Mouse (Mus musculus): Measurements from ENCODE around the gene Raet1e.
"Not testable (repeated sequence)": the region's sequence is repeated elsewhere in the genome, so short reads cannot be mapped to it uniquely, and the experiment has no call there.

Gene Raet1e

DNA sequence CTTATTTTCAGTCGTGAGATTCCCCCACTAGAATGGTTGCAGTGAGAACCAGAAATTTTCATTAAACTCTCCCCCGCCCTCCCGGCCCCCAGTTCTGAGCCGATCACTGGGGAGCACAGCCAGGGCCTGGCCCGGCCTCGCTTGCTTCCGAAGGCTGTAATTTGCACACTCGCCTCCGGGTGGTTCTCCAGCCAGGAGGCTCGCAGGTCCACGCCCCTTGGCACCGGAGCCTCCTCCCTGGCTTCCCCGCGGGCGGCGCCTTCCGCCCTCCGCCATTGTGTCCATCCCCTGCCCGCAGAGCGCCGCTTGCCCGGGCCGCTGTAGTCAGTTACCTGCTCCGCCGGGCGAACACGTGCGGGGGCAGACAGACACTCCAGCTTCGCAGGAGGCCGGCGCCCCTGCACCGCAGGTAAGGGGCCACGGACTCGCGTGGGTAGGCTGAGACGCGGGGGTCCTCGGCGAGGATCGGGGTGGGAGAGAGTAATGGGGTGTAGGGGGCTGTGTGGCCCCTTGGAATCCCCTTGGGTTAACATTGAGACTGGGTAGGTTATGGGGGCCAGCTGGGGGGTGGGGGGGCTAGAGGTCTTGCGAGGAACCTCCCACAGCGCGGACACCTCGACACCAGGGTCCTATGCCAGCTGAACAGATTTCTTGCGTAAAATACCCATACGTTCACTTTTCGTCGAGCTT lies at the start of gene Raet1e, which contains the start of gene H60b:
Raet1e (plus strand) TSS at position 260 of the 690 bp plus-strand sequence.
H60b (plus strand) TSS at position 277 of the 690 bp plus-strand sequence.
- not testable (repeated sequence) for DNase-seq

DNA sequence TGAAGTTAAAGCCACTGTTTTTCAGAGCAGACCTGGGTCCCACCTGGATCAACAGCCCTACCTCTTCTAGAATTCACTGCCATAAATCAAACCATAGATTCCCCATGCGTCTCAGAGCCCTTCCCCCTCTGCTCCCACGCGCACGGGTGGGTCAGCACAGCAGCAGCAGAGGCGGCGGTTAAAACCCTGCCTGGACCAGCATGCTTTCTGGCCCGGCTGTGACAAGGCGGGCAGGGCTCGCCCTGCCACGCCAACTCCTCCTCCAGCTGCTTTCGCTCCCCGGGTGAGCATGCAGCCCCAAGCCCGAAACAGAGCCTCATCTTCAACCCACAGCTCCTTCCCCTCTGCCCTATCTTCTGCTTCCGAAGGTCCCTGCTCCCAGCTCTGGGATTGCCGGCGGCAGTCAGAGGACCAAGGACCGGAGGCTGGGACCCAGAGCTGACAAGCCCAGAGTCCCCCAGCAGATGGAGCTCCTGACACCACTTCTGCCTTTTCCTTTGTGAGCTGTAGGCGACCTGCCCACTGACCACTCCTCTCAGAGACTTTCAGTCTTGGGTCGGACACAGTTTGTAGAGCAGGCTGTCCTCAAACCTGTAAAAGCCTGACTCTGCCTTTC lies 17.6 kb upstream of the Raet1e start:
- DNase-seq, result peak; percentile 17

DNA sequence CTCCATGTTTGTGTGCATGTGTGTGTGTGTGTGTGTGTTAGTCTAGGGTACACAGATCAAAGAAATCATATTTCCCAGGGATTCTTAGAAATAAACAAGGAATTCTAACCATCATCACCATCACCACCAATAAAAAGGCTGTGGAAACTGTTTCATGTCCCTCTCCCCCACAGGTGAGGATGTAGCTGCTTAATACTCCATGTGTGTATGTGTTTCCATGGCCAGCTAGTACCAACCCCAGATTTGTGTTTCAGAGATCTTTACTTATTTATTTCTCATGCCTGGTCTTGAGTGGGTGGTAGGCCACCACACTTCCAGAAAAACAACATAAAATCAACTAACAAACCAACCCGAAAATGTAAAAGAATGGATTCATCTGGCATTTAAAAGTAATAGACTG lies 16.2 kb upstream of the Raet1e start:
- DNase-seq, result not testable (repeated sequence)

DNA sequence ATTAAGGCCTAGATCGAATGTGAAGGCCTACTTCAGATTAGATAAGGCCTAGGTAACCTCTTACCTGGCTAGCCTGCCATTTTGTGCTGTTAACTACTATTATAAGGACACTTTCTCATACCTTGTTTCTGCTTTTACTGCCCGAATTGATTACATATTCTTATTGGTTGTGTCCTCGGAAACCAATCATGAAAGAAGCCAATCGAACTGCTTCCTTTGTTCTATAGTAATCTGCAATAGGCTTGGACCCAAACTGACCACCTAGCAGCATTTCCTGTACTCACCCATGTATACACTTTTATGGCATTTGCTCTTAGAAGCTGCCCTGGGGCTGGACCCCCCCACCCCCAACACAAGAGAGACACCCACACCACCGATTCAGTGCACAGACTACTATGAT lies 15.4 kb upstream of the Raet1e start:
- DNase-seq, result no peak

DNA sequence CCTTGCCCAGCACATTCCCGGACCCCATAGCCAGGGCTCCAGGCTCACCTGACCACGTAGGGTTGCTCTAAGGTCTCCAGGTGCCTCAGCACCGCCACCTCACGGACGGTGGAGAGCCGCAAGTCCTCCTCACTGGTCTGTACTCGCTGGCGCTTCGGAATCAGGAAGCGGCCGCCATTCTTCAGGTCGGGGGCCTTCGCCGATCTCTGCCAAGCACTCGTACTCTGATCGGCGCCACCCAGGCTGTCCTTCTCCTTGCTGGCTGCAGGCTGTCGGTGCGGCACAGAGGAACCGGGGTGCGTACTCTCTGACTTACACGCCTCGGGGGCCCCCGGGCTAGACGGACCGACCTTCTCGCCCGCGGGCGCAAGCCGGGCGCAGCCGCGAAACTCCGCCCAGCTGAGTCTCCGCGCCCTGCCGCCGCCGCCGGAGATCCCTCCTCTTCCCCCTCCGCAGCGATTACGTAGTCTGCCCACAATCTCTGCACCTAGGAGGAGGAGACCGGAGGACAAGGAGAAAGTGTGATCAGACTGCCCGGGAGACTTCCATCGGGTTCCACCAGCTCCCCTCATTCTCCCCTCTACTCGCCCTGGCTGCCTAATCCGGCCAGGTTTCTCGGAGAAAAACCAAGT lies 9.8 kb upstream of the Raet1e start:
- peak; percentile 20 for DNase-seq

DNA sequence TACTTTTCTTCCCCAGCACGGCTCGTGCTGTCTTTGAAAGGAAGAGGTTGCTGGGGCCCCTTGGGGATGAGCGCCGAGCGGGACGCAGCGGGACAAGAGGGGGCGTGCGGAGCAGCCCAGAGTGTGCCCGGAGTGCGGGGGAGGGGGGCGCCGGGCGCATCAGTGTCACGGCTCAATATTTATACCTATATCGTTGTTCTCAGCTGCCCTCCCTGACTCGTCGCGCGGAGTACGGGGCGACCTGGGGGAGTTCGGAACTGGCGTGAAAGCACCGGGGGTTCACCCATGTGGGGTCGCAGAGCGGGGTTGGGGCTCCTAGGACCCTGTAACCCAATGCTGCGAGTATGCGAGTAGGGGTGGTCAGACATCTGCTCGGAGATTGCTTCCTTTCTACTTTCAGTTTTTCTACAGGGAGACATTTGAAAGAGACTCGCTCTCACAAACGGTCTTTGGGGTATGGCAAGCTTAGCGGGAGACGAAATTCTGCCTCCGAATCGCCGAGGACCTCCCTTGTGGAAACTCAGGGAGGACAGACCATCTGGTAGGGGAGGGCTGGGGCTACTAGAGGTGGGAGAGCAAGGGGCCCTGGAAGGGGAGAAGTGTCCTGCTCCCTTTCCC lies 9.2 kb upstream of the Raet1e start, which contains the start of gene E030030I06Rik:
E030030I06Rik (minus strand) TSS at position 198 of the 618 bp plus-strand sequence.
- no peak for DNase-seq

DNA sequence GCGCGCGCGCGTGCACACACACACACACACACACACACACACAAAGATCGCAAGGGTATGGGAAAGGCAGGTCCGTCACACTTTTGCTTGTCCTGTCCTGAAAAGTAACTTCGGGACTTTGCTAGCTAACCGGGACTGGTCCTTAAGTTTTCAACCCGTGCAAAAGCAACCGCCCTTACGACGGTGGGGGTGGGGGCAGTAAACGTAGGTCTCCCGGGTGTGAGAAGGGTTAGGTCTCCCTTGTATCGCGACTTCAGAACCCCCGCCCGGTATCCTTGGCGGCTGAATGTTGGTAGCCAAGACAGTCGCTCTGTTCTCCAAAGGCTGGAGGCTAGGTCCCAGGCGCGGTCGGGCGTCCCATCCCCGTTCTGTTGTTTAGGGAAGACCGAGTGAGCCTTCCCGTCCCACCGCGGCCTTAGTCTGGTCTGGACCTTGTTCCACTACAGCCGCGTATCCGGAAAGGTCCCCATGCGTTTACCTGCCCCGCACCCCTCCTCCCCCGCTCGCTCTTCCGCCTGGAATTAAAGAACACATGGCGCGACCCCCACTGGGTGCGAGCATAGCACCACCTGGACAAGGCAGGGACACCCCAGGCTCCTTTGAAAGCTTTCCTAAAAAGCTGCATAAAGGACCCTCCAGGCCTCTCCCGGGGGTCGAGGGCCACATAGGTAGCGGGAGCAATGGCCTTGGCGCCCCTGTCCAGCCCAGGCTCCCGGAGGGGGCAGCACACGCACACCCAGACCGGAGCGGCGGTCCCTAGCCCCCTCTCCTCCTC lies 8.5 kb upstream of the Raet1e start:
- no peak for DNase-seq

DNA sequence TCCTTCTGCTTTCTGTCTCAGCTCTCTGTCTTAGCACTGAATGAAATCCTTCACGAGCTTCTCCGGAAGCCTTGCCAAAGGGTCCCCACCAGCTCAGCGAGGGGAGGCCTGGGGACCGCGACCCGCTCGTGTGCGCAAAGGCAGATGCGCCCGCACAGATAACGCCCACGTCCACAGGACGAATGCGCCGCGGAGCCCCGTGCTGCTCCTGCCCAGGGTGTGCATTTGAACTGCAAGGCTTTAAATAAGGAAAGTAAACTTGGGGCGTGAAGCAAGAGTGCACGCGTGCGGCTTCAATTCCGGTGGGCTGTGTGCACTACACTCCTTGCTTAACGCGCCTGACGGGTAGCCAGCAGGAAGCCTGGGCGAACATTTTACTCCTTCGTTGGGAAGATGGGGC lies 7.8 kb upstream of the Raet1e start:
- no peak for DNase-seq

DNA sequence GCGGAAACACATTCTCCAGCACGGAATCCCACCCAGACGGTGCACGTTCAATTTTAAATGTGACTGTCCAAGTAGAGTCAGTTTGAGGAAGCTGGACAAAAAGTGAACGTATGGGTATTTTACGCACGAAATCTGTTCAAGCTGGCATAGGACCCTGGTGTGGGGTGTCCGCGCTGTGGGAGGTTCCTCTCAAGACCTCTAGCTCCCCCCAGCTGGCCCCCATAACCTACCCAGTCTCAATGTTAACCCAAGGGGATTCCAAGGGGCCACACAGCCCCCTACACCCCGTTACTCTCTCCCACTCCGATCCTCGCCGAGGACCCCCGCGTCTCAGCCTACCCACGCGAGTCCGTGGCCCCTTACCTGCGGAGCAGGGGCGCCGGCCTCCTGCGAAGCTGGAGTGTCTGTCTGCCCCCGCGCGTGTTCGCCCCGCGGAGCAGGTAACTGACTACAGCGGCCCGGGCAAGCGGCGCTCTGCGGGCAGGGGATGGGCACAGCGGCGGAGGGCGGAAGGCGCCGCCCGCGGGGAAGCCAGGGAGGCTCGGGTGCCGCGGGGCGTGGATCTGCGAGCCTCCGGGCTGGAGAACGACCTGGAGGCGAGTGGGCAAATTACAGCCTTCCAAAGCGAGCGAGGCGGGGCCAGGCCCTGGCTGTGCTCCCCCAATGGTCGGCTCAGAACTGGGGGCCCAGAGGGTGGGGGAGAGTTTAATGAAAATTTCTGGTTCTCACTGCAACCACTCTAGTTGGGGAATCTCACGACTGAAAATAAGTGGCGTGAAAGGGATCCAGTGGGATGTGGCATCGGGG lies 7.1 kb upstream of the Raet1e start:
- DNase-seq, result not testable (repeated sequence)

DNA sequence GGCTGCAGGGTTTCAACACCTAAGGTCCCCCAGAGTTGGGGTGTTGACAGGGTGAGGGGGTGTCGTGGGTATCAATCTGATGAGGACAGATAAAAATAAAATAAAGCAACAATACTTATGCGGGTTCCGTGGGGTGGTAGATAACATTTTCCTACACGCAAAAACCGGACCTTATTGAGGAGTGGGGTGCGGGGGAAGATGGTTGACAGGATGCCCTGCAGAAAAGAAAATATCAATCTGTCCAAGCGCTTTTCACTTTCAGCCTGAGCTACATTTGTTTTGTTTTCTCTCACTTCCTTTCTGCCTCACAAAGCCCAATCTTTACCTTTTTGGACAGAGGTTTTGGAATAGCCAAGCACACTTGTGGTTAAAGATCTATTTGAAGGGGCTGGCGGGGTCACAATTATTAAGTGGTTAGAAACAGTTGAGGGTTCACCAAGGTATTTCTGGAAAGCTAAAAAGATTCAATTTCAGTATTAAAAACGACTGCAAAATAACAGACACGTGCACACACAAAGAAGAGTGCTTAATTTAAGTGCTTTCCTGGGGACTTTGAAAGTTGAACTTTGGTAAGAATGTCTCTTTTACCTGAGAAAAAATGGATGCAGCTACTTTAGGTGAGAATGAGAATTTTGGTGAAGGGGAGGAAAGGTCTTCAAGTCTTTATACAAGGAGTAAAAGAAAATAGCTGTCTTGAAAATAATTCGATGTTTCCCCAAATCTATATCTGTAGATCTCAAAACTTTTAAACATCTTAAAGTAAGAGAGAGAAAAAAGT lies 6.3 kb upstream of the Raet1e start:
- DNase-seq, result not testable (repeated sequence)

DNA sequence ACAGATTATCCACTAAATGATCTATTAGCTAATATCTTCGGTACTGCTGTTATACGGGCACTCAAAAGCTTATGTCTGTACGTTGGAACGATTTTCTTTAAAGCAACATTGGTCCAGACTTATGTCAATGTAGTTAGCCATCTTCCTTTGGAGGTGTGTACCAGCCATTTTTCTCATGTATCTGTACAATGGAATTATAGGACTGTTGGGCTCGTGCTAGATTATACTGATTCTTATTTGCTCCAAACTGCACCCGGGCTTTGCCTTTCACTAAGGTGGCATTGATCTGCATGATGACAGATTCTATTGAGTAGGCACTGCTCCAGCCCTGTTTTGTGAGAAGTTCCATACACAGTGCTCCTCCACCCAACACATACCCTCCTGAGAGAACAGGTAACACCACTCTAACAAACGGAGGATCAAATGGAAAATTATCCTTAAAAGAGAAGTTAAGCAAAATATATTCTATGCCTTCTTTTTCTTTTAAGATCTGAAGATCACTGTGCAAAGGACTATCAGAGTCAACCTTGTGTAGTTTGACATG lies 5.2 kb upstream of the Raet1e start:
- not testable (repeated sequence) for DNase-seq

DNA sequence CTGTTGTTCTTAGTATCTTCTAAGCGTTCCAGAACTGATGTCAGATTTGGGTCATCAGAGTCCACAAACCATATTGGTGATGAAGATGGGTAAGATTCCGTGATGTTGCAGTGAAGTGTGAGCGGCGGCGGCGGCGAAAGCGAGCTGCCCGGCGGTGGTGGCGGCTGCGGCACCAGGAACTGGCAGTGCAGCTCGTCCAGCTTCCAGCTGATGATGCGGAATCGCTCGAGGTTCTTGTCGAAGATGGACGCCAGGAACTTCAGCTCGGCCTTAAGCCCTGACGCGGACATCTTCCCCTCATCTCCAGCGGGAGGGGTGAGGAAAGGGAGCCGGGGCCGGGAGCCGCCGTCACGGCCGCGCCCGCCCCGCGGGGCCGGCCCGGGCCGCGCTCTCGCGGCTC lies 4.2 kb upstream of the Raet1e start:
- DNase-seq, result not testable (repeated sequence)

DNA sequence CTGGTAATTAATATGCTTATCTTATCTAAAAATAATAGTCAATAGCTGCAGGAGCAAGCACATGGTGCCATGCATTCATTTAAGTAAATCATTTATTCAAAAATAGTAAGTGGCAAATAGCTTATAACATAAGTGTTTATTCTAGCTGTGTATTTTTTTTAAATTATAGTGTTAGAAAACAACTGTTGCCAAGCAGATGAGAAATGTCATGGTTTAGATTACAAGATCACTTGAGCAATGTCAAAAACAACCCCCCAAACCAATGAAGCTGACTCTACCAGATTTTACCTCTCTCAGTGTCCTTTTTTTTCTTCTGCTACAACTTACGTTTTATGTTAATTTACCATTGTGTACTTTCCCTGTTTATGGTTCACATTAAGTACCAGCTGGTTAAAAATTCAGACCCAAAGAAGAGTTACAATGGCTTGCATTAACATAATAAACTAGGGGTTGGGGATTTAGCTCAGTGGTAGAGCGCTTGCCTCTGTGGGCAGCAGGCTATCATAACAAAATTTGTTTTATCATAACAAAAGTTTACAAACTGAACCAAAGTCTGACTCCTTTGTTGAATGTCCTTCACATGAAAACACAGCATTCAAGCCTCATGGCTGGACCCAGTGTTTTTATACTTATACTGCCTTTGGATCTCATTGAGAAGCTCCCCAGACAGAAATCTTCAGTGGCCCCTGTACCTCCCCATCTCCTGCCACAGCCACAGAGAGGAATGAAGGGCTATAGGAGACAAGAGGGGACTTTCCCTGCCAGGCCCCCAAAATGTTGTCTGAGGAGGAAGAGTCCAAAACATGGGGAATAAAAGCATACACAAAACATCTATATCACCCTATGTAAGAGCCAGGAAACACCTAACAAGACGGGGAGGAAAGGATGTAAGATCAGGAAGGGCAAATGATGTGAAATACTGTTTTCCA lies 3.2 kb upstream of the Raet1e start:
- DNase-seq, result no peak

DNA sequence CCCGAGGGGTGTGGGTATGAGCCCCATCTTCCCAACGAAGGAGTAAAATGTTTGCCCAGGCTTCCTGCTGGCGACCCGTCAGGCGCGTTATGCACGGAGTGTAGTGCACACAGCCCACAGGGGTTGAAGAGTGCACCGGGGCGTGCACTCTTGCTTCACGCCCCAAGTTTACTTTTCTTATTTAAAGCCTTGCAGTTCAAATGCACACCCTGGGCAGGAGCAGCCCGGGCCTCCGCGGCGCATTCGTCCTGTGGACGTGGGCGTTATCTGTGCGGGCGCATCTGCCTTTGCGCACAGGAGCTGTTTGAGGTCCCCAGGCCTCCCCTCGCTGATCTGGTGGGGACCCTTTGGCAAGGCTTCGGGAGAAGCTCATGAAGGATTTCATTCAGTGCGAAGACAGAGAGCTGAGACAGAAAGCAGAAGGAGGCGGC lies 777 bp downstream of the Raet1e start:
- DNase-seq, result no peak

DNA sequence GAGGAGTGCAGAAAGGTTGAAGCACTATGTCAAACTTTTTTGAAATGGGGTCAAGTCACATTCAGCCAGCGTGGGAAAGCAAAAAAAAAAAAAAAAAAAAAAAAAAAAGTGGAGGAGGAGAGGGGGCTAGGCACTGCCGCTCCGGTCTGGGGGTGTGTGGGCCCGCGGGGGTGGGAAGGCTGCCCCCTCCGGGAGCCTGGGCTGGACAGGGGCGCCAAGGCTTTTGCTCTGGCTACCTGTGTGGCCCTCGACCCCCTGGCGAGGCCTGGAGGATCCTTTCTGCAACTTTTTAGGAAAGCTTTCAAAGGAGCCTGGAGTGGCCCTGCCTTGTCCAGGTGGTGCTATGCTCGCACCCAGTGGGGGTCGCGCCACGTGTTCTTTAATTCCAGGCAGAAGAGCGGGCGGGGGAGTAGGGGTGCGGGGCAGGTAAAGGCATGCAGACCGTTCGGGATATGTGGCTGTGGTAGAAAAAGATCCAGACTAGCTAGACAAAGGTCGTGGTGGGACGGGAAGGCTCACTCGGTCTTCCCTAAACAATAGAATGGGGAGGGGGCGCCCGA lies 1.3 kb downstream of the Raet1e start:
- no peak for DNase-seq

DNA sequence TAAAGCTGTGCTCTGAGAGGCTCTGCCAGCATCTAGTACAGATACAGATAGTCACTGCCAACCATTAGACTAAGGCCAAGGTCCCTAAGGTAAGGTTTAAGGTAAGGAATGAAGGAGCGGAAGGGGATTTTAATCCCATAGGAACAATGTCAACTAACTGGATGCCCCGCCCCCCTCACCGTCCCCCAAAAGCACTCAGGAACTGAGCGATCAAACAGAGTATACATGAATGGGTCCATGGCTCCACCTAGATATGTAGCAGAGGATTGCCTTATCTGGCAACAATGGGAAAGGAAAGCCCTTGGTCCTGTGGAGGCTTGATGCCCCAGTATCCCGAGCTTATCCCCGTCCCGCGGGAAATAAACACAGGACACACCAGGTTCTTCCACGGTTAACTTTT lies 4.9 kb downstream of the Raet1e start:
- DNase-seq, result not testable (repeated sequence)

DNA sequence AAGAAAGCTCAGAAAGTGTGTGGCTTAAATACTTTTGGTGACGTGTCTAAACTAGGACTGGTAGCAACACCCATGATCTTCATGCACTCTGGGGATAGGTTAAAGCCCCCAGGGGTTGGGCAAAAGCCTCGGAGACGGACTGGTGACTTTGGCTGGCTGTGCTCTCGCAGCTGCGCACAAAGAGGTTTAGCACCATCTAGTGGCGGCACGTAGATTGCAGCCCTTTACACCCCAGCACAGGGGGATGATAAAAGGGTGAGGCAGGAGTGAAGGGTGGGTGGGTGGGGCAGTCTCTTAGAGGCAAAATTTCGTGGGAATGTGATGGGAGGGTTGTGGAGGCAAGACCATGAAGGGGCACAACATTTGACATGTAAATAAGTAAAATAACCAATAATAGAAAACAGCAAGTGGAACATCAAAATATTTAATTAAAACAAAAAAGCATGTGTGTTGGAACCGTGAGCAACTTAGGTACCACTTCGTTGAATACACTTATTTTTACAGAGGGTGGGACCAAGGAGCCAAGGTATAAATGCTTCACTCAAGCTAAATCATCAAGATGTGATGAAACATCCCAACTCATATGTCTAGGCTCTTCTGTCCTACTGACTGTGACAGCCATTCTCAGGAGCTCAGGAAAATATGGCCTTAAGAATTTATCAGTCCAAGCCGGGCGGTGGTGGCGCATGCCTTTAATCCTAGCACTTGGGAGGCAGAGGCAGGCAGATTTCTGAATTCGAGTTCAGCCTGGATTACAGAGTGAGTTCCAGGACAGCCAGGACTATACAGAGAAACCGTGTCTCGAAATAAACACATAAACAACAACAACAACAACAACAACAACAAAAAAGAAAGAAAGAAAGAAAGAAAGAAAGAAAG lies 5.6 kb downstream of the Raet1e start:
- DNase-seq, result peak; percentile 45

Measured in cerebellum, adult 11-12 months (tissue).